Comparison of ENCODE assay signal across 17 mouse cellular contexts in genomic region chr13:116213843-116214829, GRCm38 (mm10).
DNase-seq lines count a peak whose midpoint lies in the region; ATAC-seq and TF ChIP-seq lines count a peak whose summit lies in the region.
"Had no signal": no experiment of that assay in that cellular context is flagged by ENCODE, and none has a peak within 500 bp of the region (broad histone marks: within the 10 kb centered on the region; RNA-seq: fewer than 3 reads in every experiment).

No protein-coding gene starts in this region.

- H3K27me3 ChIP-seq in lung, postnatal 0 days (replicated peaks; ENCODE audit: insufficient read depth, low read length) = no peaks in the 10 kb centered on the region
- no peaks in the 10 kb centered on the region for H3K27me3 ChIP-seq in limb, embryonic 10.5 days (ENCODE audit: low read depth, poor library complexity, severe bottlenecking)
- H3K27me3 ChIP-seq: embryonic facial prominence, embryonic 12.5 days; hindbrain, embryonic 13.5 days; intestine, embryonic 15.5 days had no signal

- TF ChIP-seq EP300 in lung, postnatal 0 days (IDR thresholded peaks at IDR 0.05) = no peak

- TF ChIP-seq CTCF in lung, postnatal 0 days (IDR thresholded peaks at IDR 0.05) = no peak
- no peak for TF ChIP-seq CTCF in brain, embryonic 14.5 days (IDR thresholded peaks at IDR 0.05; ENCODE audit: borderline replicate concordance, extremely low read depth, insufficient read depth, insufficient read length)

- H3K9ac ChIP-seq in lung, postnatal 0 days (replicated peaks; ENCODE audit: low read depth) = no peak overlapping the region
- H3K9ac ChIP-seq: embryonic facial prominence, embryonic 12.5 days; hindbrain, embryonic 13.5 days; intestine, embryonic 15.5 days; liver, embryonic 14.5 days had no signal

- TF ChIP-seq POLR2A in brain, embryonic 14.5 days (IDR thresholded peaks at IDR 0.05; ENCODE audit: borderline replicate concordance, extremely low read depth, insufficient read depth, insufficient read length, poor library complexity, severe bottlenecking) = no peak

- H3K4me2 ChIP-seq in lung, postnatal 0 days (replicated peaks; ENCODE audit: low read depth, low read length) = no peak overlapping the region
- H3K4me2 ChIP-seq: embryonic facial prominence, embryonic 12.5 days; hindbrain, embryonic 13.5 days; intestine, embryonic 15.5 days had no signal

- H3K27ac ChIP-seq in lung, postnatal 0 days (ENCODE audit: low read length) = no peak overlapping the region
- H3K27ac ChIP-seq in limb, embryonic 10.5 days = no peak overlapping the region
- H3K27ac ChIP-seq: embryonic facial prominence, embryonic 12.5 days; gastrocnemius, adult 2 months; hindbrain, embryonic 13.5 days; intestine, embryonic 15.5 days; liver, embryonic 14.5 days had no signal

- H3K36me3 ChIP-seq in lung, postnatal 0 days (ENCODE audit: insufficient read depth, low read length) = no peaks in the 10 kb centered on the region
- H3K36me3 ChIP-seq in limb, embryonic 10.5 days = no peaks in the 10 kb centered on the region
- H3K36me3 ChIP-seq: embryonic facial prominence, embryonic 12.5 days; hindbrain, embryonic 13.5 days; intestine, embryonic 15.5 days had no signal

- H3K9me3 ChIP-seq in lung, postnatal 0 days (ENCODE audit: low read length) = no peaks in the 10 kb centered on the region
- H3K9me3 ChIP-seq in limb, embryonic 10.5 days (replicated peaks) = no peaks in the 10 kb centered on the region
- H3K9me3 ChIP-seq: embryonic facial prominence, embryonic 12.5 days; hindbrain, embryonic 13.5 days; intestine, embryonic 15.5 days had no signal

- peak; percentile 17 for DNase-seq in lung, postnatal 0 days (ENCODE audit: low spot score)
- no peak for DNase-seq in lung, postnatal 10 days
- peak; percentile 5 for DNase-seq in NIH3T3 (ENCODE audit: low read depth)
- DNase-seq in brain, embryonic 14.5 days (ENCODE audit: low read depth) = peak; percentile 73
- peak; percentile 39 for DNase-seq in limb, embryonic 10.5 days (ENCODE audit: low spot score)
- DNase-seq in adrenal gland, adult 18-20 months (ENCODE audit: low spot score in 2 of 2) = no peak
- no peak for DNase-seq in T-cell, adult 2 months (ENCODE audit: low spot score)
- DNase-seq in right cerebral cortex, postnatal 4 days = no peak
- DNase-seq: adrenal gland, adult 8-10 months; cerebellum, adult 8-10 months; gastrocnemius, adult 2 months; spleen, adult 18-20 months; thymus, adult 18-20 months had no signal

- ATAC-seq in lung, postnatal 0 days = 0 out of 2 replicates have a peak, but pooled peaks have one; percentile 44
- ATAC-seq: intestine, embryonic 15.5 days had no signal

- 41% methylated on average over 6 of the region's 6 CpGs for WGBS in lung, postnatal 0 days
- WGBS in limb, embryonic 10.5 days = 36% methylated on average over 6 of the region's 6 CpGs

- H3K4me1 ChIP-seq in lung, postnatal 0 days (ENCODE audit: insufficient read depth, low read depth, low read length) = no peaks in the 10 kb centered on the region
- peaks cover 20% of the 10 kb centered on the region for H3K4me1 ChIP-seq in limb, embryonic 10.5 days
- H3K4me1 ChIP-seq: hindbrain, embryonic 13.5 days; intestine, embryonic 15.5 days had no signal

- H3K4me3 ChIP-seq in lung, postnatal 0 days (ENCODE audit: low read depth, low read length) = no peak overlapping the region
- H3K4me3 ChIP-seq in limb, embryonic 10.5 days = no peak overlapping the region
- H3K4me3 ChIP-seq: embryonic facial prominence, embryonic 12.5 days; gastrocnemius, adult 2 months; hindbrain, embryonic 13.5 days; intestine, embryonic 15.5 days had no signal

Comparison
In these comparisons a context has a peak if more than half of its experiments do, and no peak if none do; other contexts are left out.
1. DNase-seq: peak in lung, postnatal 0 days (single experiment), NIH3T3 (single experiment), brain, embryonic 14.5 days (single experiment) and limb, embryonic 10.5 days (single experiment); none in lung, postnatal 10 days (single experiment), adrenal gland, adult 18-20 months (0 of 2), T-cell, adult 2 months (single experiment) and right cerebral cortex, postnatal 4 days (single experiment).